Comparison of ENCODE assay signal across 7 mouse cellular contexts in the genomic region with DNA sequence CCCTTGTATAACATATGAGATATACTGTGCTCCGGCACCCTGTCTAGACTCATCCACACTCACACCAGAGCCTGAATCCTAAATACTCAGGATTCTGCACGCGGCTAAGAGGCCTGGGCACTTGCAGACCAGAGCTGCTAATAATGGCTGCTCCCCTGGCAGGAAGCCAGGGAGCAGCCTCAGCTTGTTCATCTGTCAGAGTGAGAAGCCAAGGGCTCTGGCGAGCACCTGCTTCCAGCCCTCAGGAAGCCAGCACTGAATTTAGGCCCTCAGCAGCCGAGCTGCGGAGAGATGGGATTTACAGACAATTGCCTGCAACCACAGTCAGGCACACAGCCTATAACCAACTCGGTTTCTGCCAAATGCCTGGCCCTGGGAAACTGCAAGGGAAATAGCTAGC. TPM values are rescaled to one million over a fixed set of nuclear protein-coding genes. Genes with fewer than 3 reads are reported as not detected.
DNase-seq lines count a peak whose midpoint lies in the region; ATAC-seq lines count a peak whose summit lies in the region.

No protein-coding gene starts in this region.

- no peaks in the 10 kb centered on the region for H3K27me3 ChIP-seq in embryonic facial prominence, embryonic 14.5 days (replicated peaks; ENCODE audit: control insufficient read depth, insufficient read depth, low read length)
- H3K27me3 ChIP-seq in heart, embryonic 14.5 days (ENCODE audit: control insufficient read depth, insufficient read depth, low read length) = no peaks in the 10 kb centered on the region
- no peaks in the 10 kb centered on the region for H3K27me3 ChIP-seq in stomach, embryonic 15.5 days (replicated peaks)

- no peak overlapping the region for H3K4me3 ChIP-seq in embryonic facial prominence, embryonic 14.5 days (ENCODE audit: low read depth, low read length)
- no peak overlapping the region for H3K4me3 ChIP-seq in heart, embryonic 14.5 days (ENCODE audit: control insufficient read depth in 1 of 2, insufficient read depth in 1 of 2, low read depth in 1 of 2, low read length in 2 of 2)
- H3K4me3 ChIP-seq in stomach, embryonic 15.5 days (replicated peaks) = no peak overlapping the region

- intact Hi-C loops in left cerebral cortex, postnatal 4 days (cut with DNase I) = no loop called here

- peak overlapping the region; percentile 53; the same call in 1 of the 2 replicates for H3K27ac ChIP-seq in embryonic facial prominence, embryonic 14.5 days (replicated peaks; ENCODE audit: low read depth, low read length)
- peak overlapping the region; percentile 75 to 90 for H3K27ac ChIP-seq in heart, embryonic 14.5 days (replicated peaks in 1 of 2; ENCODE audit: control insufficient read depth in 1 of 2, insufficient read depth in 1 of 2, low read depth in 2 of 2, low read length in 2 of 2)
- no peak overlapping the region for H3K27ac ChIP-seq in stomach, embryonic 15.5 days

- no peaks in the 10 kb centered on the region for H3K36me3 ChIP-seq in embryonic facial prominence, embryonic 14.5 days (ENCODE audit: control insufficient read depth, insufficient read depth, low read length)
- H3K36me3 ChIP-seq in heart, embryonic 14.5 days (ENCODE audit: control insufficient read depth, insufficient read depth, low read length) = no peaks in the 10 kb centered on the region
- H3K36me3 ChIP-seq in stomach, embryonic 15.5 days = no peaks in the 10 kb centered on the region

- no peak overlapping the region for H3K4me2 ChIP-seq in embryonic facial prominence, embryonic 14.5 days (ENCODE audit: low read depth, low read length)
- H3K4me2 ChIP-seq in heart, embryonic 14.5 days (ENCODE audit: low read length) = no peak overlapping the region
- H3K4me2 ChIP-seq in stomach, embryonic 15.5 days = no peak overlapping the region

- peak; percentile 84 for ATAC-seq in embryonic facial prominence, embryonic 14.5 days (ENCODE audit: low read depth)
- ATAC-seq in heart, embryonic 14.5 days (ENCODE audit: insufficient number of reproducible peaks, insufficient read depth, low FRiP score, low read depth) = peak; percentile 64
- peak; percentile 48; the same call in 1 of the 2 replicates for ATAC-seq in stomach, embryonic 15.5 days (ENCODE audit: insufficient read depth, low FRiP score, low read depth)

- 11% methylated on average over 7 of the region's 7 CpGs for WGBS in embryonic facial prominence, embryonic 14.5 days
- WGBS in heart, embryonic 14.5 days = 15% methylated on average over 7 of the region's 7 CpGs
- WGBS in stomach, embryonic 15.5 days = 35% methylated on average over 7 of the region's 7 CpGs

- H3K9ac ChIP-seq in embryonic facial prominence, embryonic 14.5 days (ENCODE audit: low read depth, low read length) = no peak overlapping the region
- H3K9ac ChIP-seq in heart, embryonic 14.5 days (ENCODE audit: low read length) = no peak overlapping the region
- no peak overlapping the region for H3K9ac ChIP-seq in stomach, embryonic 15.5 days

- DNase-seq in retina, postnatal 1 day = peak; percentile 88
- no peak for DNase-seq in retina, embryonic 14.5 days (ENCODE audit: low spot score)
- peak; percentile 95 for DNase-seq in embryonic facial prominence, embryonic 14.5 days (ENCODE audit: low spot score)
- DNase-seq in left cerebral cortex, postnatal 4 days = peak; percentile 93
- DNase-seq in thymus, postnatal 25 days = no peak

- peaks cover 21% of the 10 kb centered on the region for H3K4me1 ChIP-seq in embryonic facial prominence, embryonic 14.5 days (ENCODE audit: control insufficient read depth, insufficient read depth, low read length)
- peaks cover 18 to 28% of the 10 kb centered on the region in 2 experiments for H3K4me1 ChIP-seq in heart, embryonic 14.5 days (ENCODE audit: control insufficient read depth in 2 of 2, insufficient read depth in 2 of 2, low read length in 2 of 2)
- H3K4me1 ChIP-seq in stomach, embryonic 15.5 days = peaks cover 9% of the 10 kb centered on the region

- H3K9me3 ChIP-seq in embryonic facial prominence, embryonic 14.5 days (ENCODE audit: control insufficient read depth, low read length) = no peaks in the 10 kb centered on the region
- no peaks in the 10 kb centered on the region for H3K9me3 ChIP-seq in heart, embryonic 14.5 days (ENCODE audit: control insufficient read depth, low read length)
- H3K9me3 ChIP-seq in stomach, embryonic 15.5 days = no peaks in the 10 kb centered on the region

RNA-seq across cellular contexts. Expression of gene Nfib, which starts 15.3 kb away (rescaled TPM):
- polyA plus RNA-seq in embryonic facial prominence, embryonic 14.5 days (2014; fragmentation: Nextera tagmentation; extraction: Ambion mirVana) = 86.0 and 100 TPM in 2 replicates
- 78.1 and 79.8 TPM in 2 replicates for polyA plus RNA-seq in heart, embryonic 14.5 days (2014; fragmentation: Nextera tagmentation; extraction: Ambion mirVana)
- total RNA-seq in left cerebral cortex, postnatal 4 days (2021) = 100 to 1,000 TPM; 216 to 233 TPM
- 56.5 and 57.4 TPM in 2 replicates for polyA plus RNA-seq in stomach, embryonic 15.5 days (2015; fragmentation: Nextera tagmentation; extraction: Ambion mirVana)

Comparison
In these comparisons a context has a peak if more than half of its experiments do, and no peak if none do; other contexts are left out.
1. DNase-seq: peak in retina, postnatal 1 day (single experiment), embryonic facial prominence, embryonic 14.5 days (single experiment) and left cerebral cortex, postnatal 4 days (single experiment); none in retina, embryonic 14.5 days (single experiment) and thymus, postnatal 25 days (single experiment).
2. Peak in every context shown above with its lines, with median percentiles within 50 percentile points of each other: ATAC-seq.